Mouse (Mus musculus) lung, embryonic 16.5 days (tissue): ENCODE data around the gene Rffl. TPM values are rescaled to one million over a fixed set of nuclear protein-coding genes. Genes with fewer than 3 reads are reported as not detected.

ENCODE experiments used
- ATAC-seq: fragments of 200-750 bp; cut with Nextera tagmentation; 2 replicates; pipeline ENCODE4 v1.8.0; 2017; ENCODE audit warnings: low read depth, mild to moderate bottlenecking, moderate library complexity
- H3K27ac ChIP-seq: fragments of 300-500 bp; sonication (generic); 2 replicates; pipeline ENCODE4 v1.5.1; 2014; ENCODE audit warnings: mild to moderate bottlenecking, control low read depth, low read length
- H3K27me3 ChIP-seq: fragments of 300-500 bp; sonication (generic); 2 replicates; pipeline ENCODE4 v1.6.1; 2014; ENCODE audit warnings: low read depth, low read length, mixed read lengths; ENCODE audit not compliant: control insufficient read depth, insufficient read depth
- H3K36me3 ChIP-seq: fragments of 300-500 bp; sonication (generic); 2 replicates; pipeline ENCODE4 v1.6.1; 2014; ENCODE audit warnings: low read length; ENCODE audit not compliant: control insufficient read depth, insufficient read depth
- H3K4me1 ChIP-seq: fragments of 300-500 bp; sonication (generic); replicated peaks from 2 replicates; pipeline ENCODE4 v1.6.1; 2014; ENCODE audit warnings: low read length, mixed read lengths; ENCODE audit not compliant: control insufficient read depth, insufficient read depth
- H3K4me2 ChIP-seq: fragments of 300-500 bp; sonication (generic); 2 replicates; pipeline ENCODE4 v1.6.1; 2014; ENCODE audit warnings: low read depth, low read length, control low read depth
- H3K4me3 ChIP-seq: fragments of 300-500 bp; sonication (generic); 2 replicates; pipeline ENCODE4 v1.5.1; 2014; ENCODE audit warnings: mild to moderate bottlenecking, low read length, control low read depth
- H3K9ac ChIP-seq: fragments of 300-500 bp; sonication (generic); 2 replicates; pipeline ENCODE4 v1.6.1; 2014; ENCODE audit warnings: low read length, control low read depth
- H3K9me3 ChIP-seq: fragments of 300-500 bp; sonication (generic); 2 replicates; pipeline ENCODE4 v1.6.1; 2016; ENCODE audit warnings: low read length; ENCODE audit not compliant: control insufficient read depth
- WGBS: fragments of 180-500 bp; shearing (Covaris S2); extraction: QIAGEN DNeasy Blood & Tissue Kit; methylation state at CpG from one replicate; pipeline ENCODE4 v1.1.7; 2014; 5-methylcytosine and 5-hydroxymethylcytosine counted together
- polyA plus RNA-seq: library from polyadenylated mRNA; unstranded; fragments of >200 nt; fragmentation: Nextera tagmentation; extraction: Ambion mirVana; gene quantifications from 2 replicates; pipeline ENCODE4 v1.2.1, GENCODE M21; 2015

The Rffl gene
- polyA plus RNA-seq, 1 experiment from 2014 or later = 13.4 TPM

DNA sequence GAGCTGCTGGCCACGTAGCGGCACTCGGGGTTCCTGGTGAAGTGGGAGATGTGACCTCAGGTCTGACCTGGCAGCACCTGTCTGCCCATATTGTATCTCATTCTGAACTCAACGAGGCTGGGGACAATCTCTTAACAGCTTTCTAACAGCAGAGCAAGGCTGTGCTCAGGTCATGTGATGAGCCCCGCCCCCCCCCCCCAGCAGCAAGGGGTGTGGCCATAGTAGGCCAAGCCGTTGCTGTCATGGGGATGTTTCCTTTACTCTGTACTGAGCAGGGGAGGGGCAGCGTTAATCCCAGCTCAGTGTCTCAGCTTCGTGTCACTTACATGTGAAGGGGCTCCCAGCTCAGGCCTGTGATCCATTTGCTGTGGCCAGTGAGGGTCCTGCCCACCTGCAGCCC lies 33.9 kb upstream of the Rffl start:
- Histone ChIP-seq H3K36me3 (peaks cover 33% of the 10 kb centered on the region), H3K4me1 (peaks cover 6% of the 10 kb centered on the region), H3K4me2 (no peak overlapping the region), H3K27me3 (no peaks in the 10 kb centered on the region; the same call in 1 of the 2 replicates), H3K9me3 (no peaks in the 10 kb centered on the region), H3K9ac (no peak overlapping the region), H3K27ac (no peak overlapping the region), H3K4me3 (no peak overlapping the region)
- 51% methylated on average over 8 of the region's 8 CpGs for WGBS
- ATAC-seq = no peak

DNA sequence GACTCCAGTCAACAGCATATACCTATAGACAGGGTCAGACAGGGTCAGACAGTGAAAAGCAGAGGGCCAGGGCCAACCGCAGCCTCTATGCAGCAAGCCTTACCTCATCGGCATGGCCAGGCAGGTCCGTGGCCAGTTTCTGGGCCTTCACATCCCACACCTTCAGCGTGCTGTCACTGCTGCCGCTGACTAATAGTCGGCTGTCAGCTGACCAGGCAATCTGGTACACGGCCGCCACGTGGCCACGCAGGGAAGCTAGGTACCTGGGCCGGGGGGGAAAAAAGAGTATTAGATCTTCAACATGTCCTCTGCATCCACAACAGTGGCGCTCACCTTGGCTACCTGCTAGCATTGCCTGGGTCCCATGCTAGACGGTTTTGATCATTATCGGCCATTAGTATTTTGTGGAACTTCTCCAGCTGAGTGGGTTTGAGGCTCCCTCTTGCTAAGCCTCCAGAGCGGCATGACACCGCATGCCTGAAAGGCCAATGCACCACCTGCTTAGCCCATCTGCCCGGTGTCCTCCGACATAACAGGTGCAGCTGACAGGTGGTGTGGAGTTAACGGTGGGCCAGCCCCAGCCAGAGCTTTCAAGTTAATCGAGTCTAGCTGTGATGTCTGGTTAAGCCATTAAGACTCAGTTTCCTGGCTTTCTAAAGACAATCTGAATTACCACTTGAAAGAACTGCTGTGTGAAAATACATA lies 30.7 kb upstream of the Rffl start:
- H3K4me2 ChIP-seq = no peak overlapping the region
- H3K4me1 ChIP-seq = no peaks in the 10 kb centered on the region
- peaks cover 33% of the 10 kb centered on the region for H3K36me3 ChIP-seq
- H3K27me3 ChIP-seq = no peaks in the 10 kb centered on the region
- ATAC-seq = no peak
- no peak overlapping the region for H3K4me3 ChIP-seq
- WGBS = 93% methylated on average over 20 of the region's 20 CpGs
- no peaks in the 10 kb centered on the region for H3K9me3 ChIP-seq
- no peak overlapping the region for H3K9ac ChIP-seq
- H3K27ac ChIP-seq = no peak overlapping the region

GRCm38 (mm10) chr11:82899720-82900119 lies 28.7 kb upstream of the Rffl start:
- no peaks in the 10 kb centered on the region for H3K27me3 ChIP-seq
- H3K9ac ChIP-seq = no peak overlapping the region
- H3K9me3 ChIP-seq = no peaks in the 10 kb centered on the region
- no peak overlapping the region for H3K4me3 ChIP-seq
- 89% methylated on average over 5 of the region's 5 CpGs for WGBS
- H3K27ac ChIP-seq = no peak overlapping the region
- ATAC-seq = no peak
- H3K4me2 ChIP-seq = no peak overlapping the region
- peaks cover 28% of the 10 kb centered on the region for H3K36me3 ChIP-seq
- no peaks in the 10 kb centered on the region for H3K4me1 ChIP-seq

DNA sequence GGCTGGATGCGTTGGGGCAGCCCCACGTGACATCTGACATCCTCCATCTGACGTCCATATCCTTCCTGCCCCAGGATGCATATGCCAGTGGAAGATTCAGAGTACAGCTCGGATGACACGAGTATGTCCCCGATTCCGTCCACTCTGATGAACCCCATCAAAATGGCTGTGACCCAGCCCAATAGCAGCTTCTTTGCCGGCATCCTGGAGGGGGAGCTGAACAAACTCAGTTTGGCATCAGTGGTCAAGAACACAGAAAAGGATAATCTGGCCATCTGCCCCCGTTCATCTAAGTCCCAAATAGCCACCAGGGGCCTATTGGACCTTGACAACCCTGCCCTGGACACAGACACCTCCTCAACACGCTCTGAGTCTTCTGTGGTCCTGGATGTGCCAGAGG lies 26.5 kb upstream of the Rffl start:
- peaks cover 16% of the 10 kb centered on the region for H3K36me3 ChIP-seq
- H3K4me1 ChIP-seq = no peaks in the 10 kb centered on the region
- no peak overlapping the region for H3K4me3 ChIP-seq
- no peaks in the 10 kb centered on the region for H3K9me3 ChIP-seq
- no peaks in the 10 kb centered on the region for H3K27me3 ChIP-seq
- no peak for ATAC-seq
- no peak overlapping the region for H3K9ac ChIP-seq
- no peak overlapping the region for H3K27ac ChIP-seq
- no peak overlapping the region for H3K4me2 ChIP-seq
- WGBS = 75% methylated on average over 10 of the region's 10 CpGs

- no peaks in the 10 kb centered on the region for H3K9me3 ChIP-seq
- no peak within 1 kb of the TSS for H3K4me3 ChIP-seq
- peaks cover 14% of the 10 kb centered on the region for H3K4me1 ChIP-seq
- H3K4me2 ChIP-seq = no peak within 1 kb of the TSS
- H3K9ac ChIP-seq = no peak within 1 kb of the TSS
- ATAC-seq = no peak
- H3K27me3 ChIP-seq = no peaks in the 10 kb centered on the region
- H3K27ac ChIP-seq = no peak within 1 kb of the TSS
- 49% methylated on average over 7 of the region's 7 CpGs for WGBS
- no peaks in the 10 kb centered on the region for H3K36me3 ChIP-seq
Measured at GRCm38 (mm10) chr11:82891936-82892335, 20.9 kb upstream of the Rffl start, which contains the start of gene Fndc8. Gene Fndc8 (plus strand): TSS chr11:82892124.

DNA sequence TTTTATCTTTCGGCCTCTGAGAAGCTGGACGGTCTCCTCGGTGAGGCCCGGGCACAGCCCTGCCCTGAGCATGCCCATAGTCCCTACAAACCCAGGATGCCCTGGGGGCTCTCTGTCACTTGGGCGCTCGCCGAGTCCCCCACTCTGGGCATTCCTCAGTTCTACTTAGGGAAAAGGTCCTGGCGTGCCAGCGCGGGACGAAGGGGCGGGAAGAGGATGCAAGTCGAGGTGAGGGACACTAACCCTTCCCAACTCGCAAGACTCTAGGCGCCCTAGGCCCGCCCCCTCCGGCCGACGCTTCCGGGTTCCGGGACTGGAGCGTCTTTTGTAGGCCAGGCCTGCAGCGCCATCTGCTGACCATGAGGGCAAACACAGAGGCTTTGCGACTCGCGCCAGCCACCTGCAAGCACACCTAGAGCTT lies 19.3 kb upstream of the Rffl start, which contains the start of gene Rad51d:
Rad51d (minus strand) TSS at position 273 of the 421 bp plus-strand sequence.
- WGBS = 0% methylated on average over 26 of the region's 26 CpGs
- Histone ChIP-seq H3K27ac (peak within 1 kb of the TSS; percentile 72), H3K4me2 (peak within 1 kb of the TSS; percentile 81), H3K36me3 (no peaks in the 10 kb centered on the region), H3K4me1 (peaks cover 14% of the 10 kb centered on the region), H3K9me3 (no peaks in the 10 kb centered on the region), H3K9ac (peak within 1 kb of the TSS; percentile 78), H3K27me3 (no peaks in the 10 kb centered on the region), H3K4me3 (peak within 1 kb of the TSS; percentile 75)
- ATAC-seq = peak; percentile 96

DNA sequence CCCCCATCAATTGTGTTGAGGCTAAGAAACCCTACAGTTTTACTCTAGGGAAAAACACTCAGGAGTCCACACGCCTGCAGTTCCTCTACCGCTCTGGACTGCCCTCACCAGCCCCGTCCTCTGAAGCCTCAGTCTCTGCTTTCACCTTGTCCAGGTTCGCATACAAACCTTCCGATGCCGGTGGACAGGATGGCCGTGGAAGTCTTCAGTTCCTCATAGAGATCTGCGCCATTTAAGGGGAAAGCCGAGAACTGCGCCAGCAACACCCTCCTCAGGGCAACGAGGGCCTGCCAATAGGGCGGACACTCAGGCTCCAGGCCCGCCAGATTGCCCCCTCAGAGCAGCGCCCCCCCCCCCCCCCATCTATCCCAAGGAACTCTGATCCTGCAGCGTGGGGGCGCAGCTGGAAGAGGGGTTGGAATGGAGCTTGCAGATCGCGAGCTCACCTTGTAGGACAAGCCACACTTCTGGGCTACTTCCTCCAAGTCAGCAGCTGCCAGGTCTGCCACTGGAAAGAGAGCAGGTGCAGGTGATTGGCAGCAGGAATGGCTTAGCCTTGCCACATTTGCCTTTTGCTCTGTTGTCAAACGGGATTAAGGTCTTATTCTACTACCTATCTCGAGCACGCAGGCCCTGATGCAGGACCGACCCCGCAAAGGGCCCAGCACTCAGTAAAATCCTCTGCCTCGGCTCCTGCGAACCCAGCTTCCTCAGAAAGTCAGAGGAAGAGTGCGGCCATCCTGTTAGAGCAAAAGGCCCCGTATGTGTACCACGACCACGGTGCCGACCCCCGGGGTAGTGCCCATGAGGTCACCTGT lies 18.7 kb upstream of the Rffl start:
- Histone ChIP-seq H3K27ac (peak overlapping the region; percentile 72), H3K4me1 (peaks cover 14% of the 10 kb centered on the region), H3K9ac (peak overlapping the region; percentile 78), H3K36me3 (no peaks in the 10 kb centered on the region), H3K9me3 (no peaks in the 10 kb centered on the region), H3K27me3 (no peaks in the 10 kb centered on the region), H3K4me2 (peak overlapping the region; percentile 81), H3K4me3 (peak overlapping the region; percentile 75)
- ATAC-seq = peak; percentile 52
- WGBS = 4% methylated on average over 29 of the region's 31 CpGs

GRCm38 (mm10) chr11:82888491-82888946 lies 17.5 kb upstream of the Rffl start:
- no peaks in the 10 kb centered on the region for H3K27me3 ChIP-seq
- no peak overlapping the region for H3K27ac ChIP-seq
- peaks cover 14% of the 10 kb centered on the region for H3K4me1 ChIP-seq
- no peak overlapping the region; the same call in 1 of the 2 replicates for H3K4me3 ChIP-seq
- peak overlapping the region; percentile 43 for H3K9ac ChIP-seq
- H3K4me2 ChIP-seq = peak overlapping the region; percentile 20; the same call in 1 of the 2 replicates
- H3K9me3 ChIP-seq = no peaks in the 10 kb centered on the region
- no peaks in the 10 kb centered on the region for H3K36me3 ChIP-seq
- 31% methylated on average over 10 of the region's 10 CpGs for WGBS
- ATAC-seq = no peak

GRCm38 (mm10) chr11:82886559-82886958 lies 15.5 kb upstream of the Rffl start:
- Histone ChIP-seq H3K9me3 (no peaks in the 10 kb centered on the region), H3K9ac (no peak overlapping the region), H3K36me3 (no peaks in the 10 kb centered on the region; the same call in 1 of the 2 replicates), H3K27ac (no peak overlapping the region), H3K4me2 (no peak overlapping the region), H3K27me3 (no peaks in the 10 kb centered on the region), H3K4me1 (peaks cover 14% of the 10 kb centered on the region), H3K4me3 (no peak overlapping the region)
- ATAC-seq = no peak
- WGBS = 85% methylated on average over 3 of the region's 3 CpGs
